Mouse (Mus musculus): ENCODE measurements around the gene Poc1a.

DNA sequence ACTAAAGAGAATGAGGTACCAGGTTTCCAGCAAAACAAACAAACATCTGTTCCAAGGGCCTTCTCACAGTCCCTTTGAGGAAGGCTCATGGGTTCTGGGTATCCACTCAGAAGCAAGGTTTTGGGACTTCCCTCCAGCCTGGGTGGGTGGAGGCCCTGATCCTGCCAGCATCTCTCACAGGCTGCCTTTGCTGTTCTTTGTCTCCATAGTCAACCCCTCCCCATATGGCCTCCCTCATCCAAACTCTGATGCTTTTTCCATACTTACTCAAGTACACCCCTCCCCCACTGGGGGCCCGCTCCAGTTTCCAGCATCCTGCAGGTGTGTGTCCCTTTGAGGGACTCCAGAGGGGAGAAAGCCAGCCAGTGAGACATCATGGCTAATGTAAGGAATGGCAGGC lies 85.3 kb downstream of the Poc1a start:
- TF ChIP-seq CTCF (IDR thresholded peaks at IDR 0.05; ENCODE audit: extremely low read depth, insufficient read length, insufficient replicate concordance, low read depth, low read length): no peak
- TF ChIP-seq POLR2A (IDR thresholded peaks at IDR 0.05; ENCODE audit: low read depth, low read length): no peak

All from small intestine, adult 2 months (tissue).